Mouse (Mus musculus) erythroblast, embryonic 14.5 days (primary cell): Measurements from ENCODE around the gene Nfatc2. TPM values are rescaled to one million over a fixed set of nuclear protein-coding genes. Genes with fewer than 3 reads are reported as not detected.

Source experiments
- H3K27me3 ChIP-seq: 2 replicates; pipeline ENCODE4 v1.6.1; 2012; ENCODE audit warnings: inconsistent platforms; ENCODE audit not compliant: control insufficient read depth
- H3K36me3 ChIP-seq: 2 replicates; pipeline ENCODE4 v1.6.1; 2012; ENCODE audit warnings: mild to moderate bottlenecking, inconsistent platforms; ENCODE audit not compliant: control insufficient read depth
- H3K4me1 ChIP-seq: 2 replicates; pipeline ENCODE4 v1.6.1; 2012; ENCODE audit warnings: inconsistent platforms; ENCODE audit not compliant: control insufficient read depth
- H3K4me3 ChIP-seq: replicated peaks from 2 replicates; pipeline ENCODE3; 2012; ENCODE audit warnings: moderate library complexity, mild to moderate bottlenecking, inconsistent platforms
- H3K9me3 ChIP-seq: 2 replicates; pipeline ENCODE4 v1.6.1; 2012; ENCODE audit warnings: low read length, inconsistent platforms, mixed read lengths; ENCODE audit not compliant: control insufficient read depth
- GATA1 ChIP-seq: IDR thresholded peaks from 2 replicates; pipeline ENCODE4 v1.6.1; 2012; ENCODE audit warnings: low read length, inconsistent platforms, mixed read lengths
- TAL1 ChIP-seq: IDR thresholded peaks from 3 replicates; pipeline ENCODE4 v1.6.1; 2012; ENCODE audit warnings: low read length, inconsistent platforms, mixed read lengths
- polyA plus RNA-seq: library from polyadenylated mRNA; stranded (reverse); fragments of >175 nt; gene quantifications from 2 replicates; pipeline ENCODE4 v1.2.3, GENCODE M21; 2012

Nfatc2 gene
- polyA plus RNA-seq, 1 experiment: not detected

DNA sequence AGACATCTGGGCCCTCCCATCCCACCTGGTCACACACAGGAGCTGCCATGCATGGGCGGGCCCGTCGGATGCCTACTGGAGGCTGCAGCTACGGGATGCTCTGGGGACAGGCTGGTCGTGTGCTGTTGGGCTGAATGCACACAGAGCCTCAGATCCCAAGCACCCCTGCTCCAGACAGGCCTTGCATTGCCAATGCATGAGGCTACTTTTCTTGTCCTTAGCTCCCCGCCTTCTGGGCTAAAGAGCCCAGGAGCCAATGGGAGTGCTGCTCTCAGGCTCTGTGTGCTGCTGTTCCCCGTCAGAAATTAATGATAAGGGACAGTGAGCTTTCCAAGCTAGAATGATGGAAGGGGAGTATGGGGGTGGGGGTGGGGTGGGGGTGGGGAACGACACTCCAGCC lies 17.0 kb downstream of the Nfatc2 start:
- Histone ChIP-seq H3K9me3 (no peaks in the 10 kb centered on the region), H3K27me3 (peaks cover 19% of the 10 kb centered on the region), H3K4me3 (no peak overlapping the region), H3K4me1 (no peaks in the 10 kb centered on the region), H3K36me3 (no peaks in the 10 kb centered on the region)
- TF ChIP-seq TAL1 (no peak), GATA1 (no peak)

DNA sequence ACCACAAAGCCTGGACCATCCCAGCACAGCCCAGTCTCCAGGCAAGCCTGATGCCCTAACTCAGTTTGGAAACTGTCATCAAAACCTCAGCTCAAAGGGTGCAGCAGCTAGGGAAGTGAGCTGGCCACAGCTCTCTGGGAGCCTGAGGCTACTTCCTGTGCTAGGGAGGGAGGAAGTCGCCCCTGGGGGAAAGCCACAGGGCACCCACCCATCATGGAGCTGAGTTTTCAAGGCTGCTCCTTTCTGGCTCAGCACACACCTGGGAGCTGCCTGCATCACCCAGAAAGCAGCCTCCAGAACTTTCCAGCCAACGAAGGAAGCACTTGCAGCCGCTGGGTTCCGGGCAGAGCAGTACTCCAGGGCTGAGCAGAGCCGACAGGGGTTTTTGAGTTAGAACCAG lies 18.4 kb downstream of the Nfatc2 start:
- Histone ChIP-seq H3K36me3 (no peaks in the 10 kb centered on the region), H3K27me3 (peaks cover 12% of the 10 kb centered on the region), H3K4me3 (no peak overlapping the region), H3K9me3 (no peaks in the 10 kb centered on the region), H3K4me1 (no peaks in the 10 kb centered on the region)
- TF ChIP-seq GATA1 (no peak), TAL1 (no peak)

DNA sequence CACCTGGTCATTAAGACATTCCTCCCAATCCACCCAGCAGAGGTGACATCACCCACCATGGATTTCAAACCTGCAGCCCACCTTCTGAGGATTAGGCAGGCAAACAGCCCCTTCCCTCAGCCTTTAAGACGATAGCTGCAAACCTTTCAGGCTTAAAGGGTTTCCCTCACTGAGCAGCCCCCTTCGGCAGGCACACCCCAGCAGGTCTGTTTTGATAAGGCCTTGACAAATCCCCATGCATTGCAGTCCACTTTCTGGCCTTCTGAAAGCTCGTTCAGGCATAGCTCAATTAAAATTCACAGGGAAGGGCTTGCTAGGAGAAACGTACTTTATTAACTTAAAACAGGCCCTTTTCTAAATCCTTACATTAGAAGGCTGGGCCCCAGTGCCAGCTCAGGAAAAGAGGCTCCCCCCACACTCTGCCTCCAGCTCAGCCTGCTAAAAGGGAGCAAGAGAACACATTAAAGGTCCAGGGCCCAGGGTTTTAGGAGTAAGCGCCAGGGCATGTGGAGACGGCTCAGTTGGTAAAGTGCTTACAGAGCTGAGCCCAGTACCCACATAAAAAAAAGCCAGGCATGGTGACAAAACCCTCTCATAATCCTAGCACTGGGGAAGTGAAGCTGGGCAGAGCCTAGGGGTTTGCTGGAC lies 20.1 kb downstream of the Nfatc2 start:
- Histone ChIP-seq H3K36me3 (no peaks in the 10 kb centered on the region), H3K4me1 (no peaks in the 10 kb centered on the region), H3K4me3 (no peak overlapping the region), H3K9me3 (no peaks in the 10 kb centered on the region), H3K27me3 (peaks cover 8% of the 10 kb centered on the region; the same call in 1 of the 2 replicates)
- no peak for TF ChIP-seq GATA1
- TF ChIP-seq TAL1: no peak

DNA sequence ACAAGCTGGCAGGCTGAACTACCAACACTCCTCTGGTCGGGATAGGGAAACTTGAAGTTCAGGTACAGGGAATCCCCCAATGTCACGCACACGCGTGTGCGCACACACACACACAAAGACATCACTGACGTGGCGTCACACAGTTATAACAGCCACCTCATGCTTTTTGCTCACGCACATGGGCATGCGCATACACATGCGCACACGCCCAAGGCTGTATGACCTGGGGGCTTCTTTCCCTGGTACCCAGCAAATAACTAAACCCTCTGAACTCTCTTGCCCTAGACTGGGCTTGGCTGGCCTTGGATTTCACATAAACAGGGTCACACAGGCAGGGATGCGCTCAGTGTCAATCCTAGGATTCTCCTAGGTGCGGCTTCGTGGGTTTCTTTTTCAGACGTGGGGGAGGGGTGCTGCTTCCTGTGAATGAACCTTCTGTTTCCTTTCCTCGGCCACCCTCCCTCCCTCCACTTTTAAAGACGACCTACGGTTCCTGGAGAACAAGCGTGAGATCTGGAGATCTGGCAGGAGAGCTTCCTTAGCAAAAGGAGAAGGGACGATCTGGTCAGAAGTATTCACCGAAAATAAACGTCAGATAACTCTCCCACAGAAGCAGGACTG lies 21.1 kb downstream of the Nfatc2 start:
- H3K36me3 ChIP-seq: no peaks in the 10 kb centered on the region
- TF ChIP-seq GATA1 (no peak), TAL1 (no peak)
- peaks cover 8% of the 10 kb centered on the region; the same call in 1 of the 2 replicates for H3K27me3 ChIP-seq
- H3K4me1 ChIP-seq: no peaks in the 10 kb centered on the region
- H3K9me3 ChIP-seq: no peaks in the 10 kb centered on the region
- H3K4me3 ChIP-seq: no peak overlapping the region

DNA sequence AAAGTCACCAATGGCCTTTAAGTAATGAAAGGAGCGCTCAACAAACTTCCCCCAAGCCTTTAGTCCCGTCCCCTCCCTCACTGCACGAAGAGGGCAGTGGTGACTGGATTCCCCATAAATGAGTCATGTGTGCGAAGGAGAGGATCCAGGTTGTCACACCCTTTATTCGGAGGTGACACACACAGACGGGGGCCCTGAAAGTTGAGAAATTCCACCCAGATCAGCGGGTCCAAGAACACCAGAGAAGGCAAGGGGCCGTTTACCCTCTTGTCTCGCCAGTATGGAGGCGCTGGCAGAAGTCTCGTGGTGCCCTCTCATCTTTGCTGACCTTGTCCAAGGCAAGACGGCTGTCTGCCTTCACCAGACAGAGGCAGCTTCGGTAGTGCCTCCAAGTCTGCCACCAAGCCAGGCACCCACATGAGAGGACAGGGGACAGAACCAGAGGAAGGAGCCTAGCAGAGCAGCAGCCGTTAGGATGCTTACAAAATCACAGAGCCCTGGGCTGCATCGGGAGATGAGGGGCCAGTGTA lies 21.8 kb downstream of the Nfatc2 start:
- Histone ChIP-seq H3K4me3 (no peak overlapping the region), H3K27me3 (peaks cover 8% of the 10 kb centered on the region; the same call in 1 of the 2 replicates), H3K4me1 (no peaks in the 10 kb centered on the region), H3K36me3 (no peaks in the 10 kb centered on the region), H3K9me3 (no peaks in the 10 kb centered on the region)
- TF ChIP-seq GATA1 (no peak), TAL1 (no peak)

DNA sequence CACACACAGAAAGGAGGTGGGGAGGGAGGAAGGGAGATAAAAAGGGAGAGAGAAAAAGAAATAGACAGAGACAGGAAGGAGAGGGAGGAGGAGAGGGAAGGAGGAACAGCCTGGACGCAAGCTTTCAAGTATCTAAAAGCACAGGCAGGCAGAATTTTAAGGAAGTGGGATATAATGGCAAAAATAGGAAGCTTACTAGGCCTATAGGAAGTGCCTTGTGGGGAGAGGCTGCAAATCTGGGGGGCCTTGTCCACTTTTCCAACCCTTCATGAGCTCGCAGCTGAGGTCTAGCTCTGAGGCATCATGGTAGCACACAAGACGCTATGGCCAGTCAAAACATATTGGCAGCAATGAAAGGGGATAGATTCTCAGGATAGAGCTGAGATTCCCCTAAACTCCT lies 22.3 kb downstream of the Nfatc2 start:
- TF ChIP-seq GATA1 (no peak), TAL1 (no peak)
- H3K4me1 ChIP-seq: no peaks in the 10 kb centered on the region; the same call in 1 of the 2 replicates
- H3K9me3 ChIP-seq: no peaks in the 10 kb centered on the region

DNA sequence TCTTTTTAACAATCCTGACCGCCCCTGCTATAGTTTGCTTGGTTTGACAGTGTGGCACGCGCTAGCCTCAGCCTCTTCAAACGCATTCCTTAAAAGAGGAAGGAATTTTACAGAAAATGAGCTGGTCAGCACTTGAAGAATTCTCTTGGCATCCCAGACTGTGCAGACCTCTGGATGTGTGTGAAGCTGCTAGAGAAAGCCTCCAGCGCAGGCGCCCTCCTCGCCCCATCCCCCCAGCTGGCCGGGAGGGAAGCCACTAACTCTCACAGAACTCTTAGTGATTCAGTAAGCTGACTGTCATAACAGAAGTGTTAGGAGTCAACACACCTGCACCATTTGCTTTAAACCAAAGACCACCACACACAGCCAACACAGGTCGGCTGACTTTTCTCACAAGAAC lies 23.3 kb downstream of the Nfatc2 start:
- peaks cover 8% of the 10 kb centered on the region; the same call in 1 of the 2 replicates for H3K27me3 ChIP-seq
- no peak overlapping the region for H3K4me3 ChIP-seq
- no peaks in the 10 kb centered on the region; the same call in 1 of the 2 replicates for H3K4me1 ChIP-seq
- no peaks in the 10 kb centered on the region for H3K36me3 ChIP-seq
- no peak for TF ChIP-seq TAL1
- no peak for TF ChIP-seq GATA1
- no peaks in the 10 kb centered on the region for H3K9me3 ChIP-seq

More for the DNA sequence above, 22.3 kb downstream of the Nfatc2 start:
- H3K4me3 ChIP-seq: no peak overlapping the region
- H3K36me3 ChIP-seq: no peaks in the 10 kb centered on the region
- H3K27me3 ChIP-seq: peaks cover 8% of the 10 kb centered on the region; the same call in 1 of the 2 replicates

DNA sequence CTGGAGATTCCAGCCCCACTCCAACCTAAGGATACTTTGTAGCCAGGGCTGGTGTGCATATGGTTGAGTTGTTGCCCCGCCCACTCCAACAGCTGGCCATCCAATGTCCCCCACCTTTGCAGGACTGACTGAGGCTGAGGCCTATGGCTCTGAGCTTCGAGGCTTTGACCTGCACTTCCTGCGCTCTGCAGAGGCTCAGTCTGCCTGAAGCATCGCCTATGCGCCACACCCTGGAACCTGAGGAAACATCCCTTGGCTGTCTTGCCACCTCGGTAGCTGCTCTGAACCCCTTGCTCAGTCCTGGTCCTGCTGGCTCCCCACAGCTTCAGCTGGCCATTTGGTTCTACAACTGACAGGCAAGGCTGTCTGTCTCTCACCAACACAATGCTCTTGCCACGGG lies 24.1 kb downstream of the Nfatc2 start:
- Histone ChIP-seq H3K4me3 (no peak overlapping the region), H3K27me3 (peaks cover 8% of the 10 kb centered on the region; the same call in 1 of the 2 replicates), H3K36me3 (no peaks in the 10 kb centered on the region), H3K9me3 (no peaks in the 10 kb centered on the region), H3K4me1 (no peaks in the 10 kb centered on the region; the same call in 1 of the 2 replicates)
- TF ChIP-seq GATA1 (no peak), TAL1 (no peak)

DNA sequence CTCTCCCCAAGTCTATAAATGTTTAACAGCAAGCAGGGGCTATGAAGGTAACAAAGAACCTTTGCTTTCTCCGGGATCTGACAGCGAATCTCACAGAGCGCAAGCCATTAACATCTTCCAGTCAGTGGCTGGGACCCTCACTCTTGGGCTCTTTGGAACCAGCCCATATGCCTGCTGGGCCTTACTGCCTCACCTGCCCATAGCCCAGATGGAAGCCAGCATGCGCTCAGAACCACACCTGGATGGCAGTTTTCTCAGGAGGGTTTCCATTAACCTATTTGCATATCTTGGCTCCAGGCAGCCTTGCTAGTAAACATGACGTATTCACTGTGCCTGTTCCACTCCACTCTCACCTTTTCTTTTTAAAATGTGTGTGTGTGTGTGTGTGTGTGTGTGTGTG lies 25.6 kb downstream of the Nfatc2 start:
- Histone ChIP-seq H3K4me3 (no peak overlapping the region), H3K9me3 (no peaks in the 10 kb centered on the region), H3K36me3 (no peaks in the 10 kb centered on the region), H3K27me3 (peaks cover 8% of the 10 kb centered on the region; the same call in 1 of the 2 replicates), H3K4me1 (no peaks in the 10 kb centered on the region; the same call in 1 of the 2 replicates)
- TF ChIP-seq TAL1 (no peak), GATA1 (no peak)
